Mouse (Mus musculus) midbrain, postnatal 0 days (tissue): Measurements from ENCODE around the gene Supt5. TPM values are rescaled to one million over a fixed set of nuclear protein-coding genes. Genes with fewer than 3 reads are reported as not detected.

Experiments used
- ATAC-seq: fragments of 200-750 bp; cut with Nextera tagmentation; 2 replicates; pipeline ENCODE4 v1.8.0; 2017; ENCODE audit warnings: moderate number of reproducible peaks, mild to moderate bottlenecking, moderate TSS enrichment, moderate library complexity; ENCODE audit not compliant: low FRiP score
- DNase-seq: peaks from one replicate; pipeline ENCODE4 v3.0.0-alpha.2; 2015; ENCODE audit warnings: low spot score
- H3K27ac ChIP-seq: fragments of 300-500 bp; sonication (generic); 2 replicates; pipeline ENCODE4 v1.5.1; 2014; ENCODE audit warnings: low read depth, mild to moderate bottlenecking, low read length, mixed read lengths
- H3K27me3 ChIP-seq: fragments of 300-500 bp; sonication (generic); 2 replicates; pipeline ENCODE4 v1.6.1; 2014; ENCODE audit warnings: low read length, control low read depth, mixed read lengths; ENCODE audit not compliant: insufficient read depth
- H3K36me3 ChIP-seq: fragments of 300-500 bp; sonication (generic); 2 replicates; pipeline ENCODE4 v1.6.1; 2014; ENCODE audit warnings: low read length, control low read depth, mixed read lengths; ENCODE audit not compliant: insufficient read depth
- H3K4me1 ChIP-seq: fragments of 300-500 bp; sonication (generic); 2 replicates; pipeline ENCODE4 v1.6.1; 2014; ENCODE audit warnings: mild to moderate bottlenecking, control low read depth, antibody characterized with exemption, low read length, mixed read lengths; ENCODE audit not compliant: insufficient read depth
- H3K4me2 ChIP-seq: fragments of 300-500 bp; sonication (generic); 2 replicates; pipeline ENCODE4 v1.6.1; 2014; ENCODE audit warnings: low read depth, mild to moderate bottlenecking, low read length, mixed read lengths; ENCODE audit not compliant: poor library complexity, severe bottlenecking
- H3K4me3 ChIP-seq: fragments of 300-500 bp; sonication (generic); 2 replicates; pipeline ENCODE4 v1.5.1; 2014; ENCODE audit warnings: low read depth, mild to moderate bottlenecking, low read length, moderate library complexity
- H3K9ac ChIP-seq: fragments of 300-500 bp; sonication (generic); replicated peaks from 2 replicates; pipeline ENCODE4 v1.6.1; 2014; ENCODE audit warnings: mild to moderate bottlenecking, low read length, moderate library complexity, mixed read lengths; ENCODE audit not compliant: poor library complexity, severe bottlenecking
- H3K9me3 ChIP-seq: fragments of 300-500 bp; sonication (generic); 2 replicates; pipeline ENCODE4 v1.6.1; 2016; ENCODE audit warnings: low read length, control low read depth
- CTCF ChIP-seq: IDR thresholded peaks from 2 replicates; pipeline ENCODE4 v1.5.1; 2016; ENCODE audit warnings: antibody characterized with exemption, mild to moderate bottlenecking
- WGBS: fragments of 180-500 bp; shearing (Covaris S2); extraction: QIAGEN DNeasy Blood & Tissue Kit; methylation state at CpG from one replicate; pipeline ENCODE4 v1.1.7; 2014; 5-methylcytosine and 5-hydroxymethylcytosine counted together
- polyA plus RNA-seq: library from polyadenylated mRNA; unstranded; fragments of >200 nt; fragmentation: Nextera tagmentation; extraction: Ambion mirVana; gene quantifications from 2 replicates; pipeline ENCODE4 v1.2.1, GENCODE M21; 2015
- total RNA-seq: library from RNA; depleted of rRNA; stranded (reverse); fragments of >200 nt; gene quantifications from 2 replicates; pipeline ENCODE4 v1.2.3, GENCODE M21; 2014

Supt5 gene
- total and polyA plus RNA-seq, 2 experiments from 2014 or later, result 84.8 to 104 TPM

DNA sequence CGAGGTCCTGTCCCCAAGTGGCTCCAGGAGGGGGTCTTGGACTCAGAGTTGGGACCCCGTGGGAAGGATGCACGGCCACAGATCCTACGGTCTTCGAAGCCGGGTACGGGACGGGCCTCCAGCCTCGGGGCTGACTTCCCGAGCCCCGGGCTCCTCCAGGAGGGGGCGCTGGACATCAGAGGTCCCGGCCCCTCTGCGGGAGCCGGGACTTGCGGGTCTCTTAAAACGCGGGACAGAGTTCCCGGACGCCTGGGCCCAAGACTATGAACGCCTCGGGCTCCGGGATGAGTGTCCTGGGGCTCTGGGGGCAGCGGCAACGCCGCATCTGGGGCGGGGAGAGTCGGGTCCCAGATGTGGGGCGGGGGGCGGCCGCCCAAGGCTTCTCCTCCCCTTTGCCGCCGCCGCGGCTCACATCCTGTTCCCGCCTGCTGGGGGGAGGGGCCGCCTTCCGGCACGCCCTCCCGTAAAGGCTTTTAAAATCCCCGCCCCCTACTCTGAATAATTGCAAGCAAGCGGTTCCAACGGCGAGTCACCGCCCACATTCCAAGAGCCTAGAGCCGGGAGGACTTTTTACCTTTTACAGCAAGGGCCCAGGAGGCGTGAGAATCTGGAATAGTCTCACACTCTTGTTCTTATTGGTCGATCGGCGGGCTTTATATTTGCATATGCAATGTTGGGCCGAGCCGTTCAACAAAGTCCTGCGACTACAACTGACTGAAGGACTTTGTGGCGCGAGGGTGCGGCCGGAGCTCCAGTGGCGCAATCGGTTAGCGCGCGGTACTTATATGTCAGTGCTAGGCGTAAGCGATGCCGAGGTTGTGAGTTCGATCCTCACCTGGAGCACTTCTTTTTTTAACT is 33.9 kb upstream of the Supt5 start, which contains the start of gene Plekhg2:
Gene Plekhg2 (minus strand): TSS at position 349 of the 858 bp plus-strand sequence.
- H3K4me2 ChIP-seq, result peak within 1 kb of the TSS; percentile 99
- peaks cover 18% of the 10 kb centered on the region; the same call in 1 of the 2 replicates for H3K4me1 ChIP-seq
- H3K27ac ChIP-seq, result peak within 1 kb of the TSS; percentile 51
- peak within 1 kb of the TSS; percentile 73 for H3K9ac ChIP-seq
- peak; percentile 59 for TF ChIP-seq CTCF
- peak within 1 kb of the TSS; percentile 77 for H3K4me3 ChIP-seq
- DNase-seq (peak; percentile 97), ATAC-seq (peak; percentile 86)
- H3K36me3 ChIP-seq, result no peaks in the 10 kb centered on the region
- under 1% methylated on average over 58 of the region's 66 CpGs for WGBS
- H3K9me3 ChIP-seq, result no peaks in the 10 kb centered on the region
- H3K27me3 ChIP-seq, result no peaks in the 10 kb centered on the region

DNA sequence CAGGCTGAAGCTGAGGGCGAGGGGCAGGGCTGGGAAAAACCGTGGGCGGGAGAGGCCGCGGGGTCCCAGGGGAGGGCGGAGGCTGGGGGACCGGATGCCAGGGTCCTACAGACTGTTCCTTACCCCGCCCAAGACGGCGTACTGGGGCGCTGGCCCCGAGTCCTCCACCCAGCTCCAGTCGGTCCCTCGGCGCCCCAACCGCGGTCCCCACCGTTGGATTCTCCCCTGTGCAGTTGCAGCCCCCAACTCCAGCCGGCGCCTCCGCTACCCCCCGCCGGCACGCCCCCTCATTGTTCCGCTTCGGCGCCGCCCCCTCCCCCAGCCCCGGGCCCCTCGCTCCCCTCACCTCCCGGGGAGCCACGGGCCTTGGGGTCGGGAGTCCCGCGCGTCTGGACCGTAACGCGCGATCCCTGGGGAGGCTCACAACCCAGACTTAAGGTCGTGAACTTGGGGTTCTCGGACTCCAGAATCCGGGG is 33.0 kb upstream of the Supt5 start:
- Histone ChIP-seq H3K9me3 (no peaks in the 10 kb centered on the region), H3K9ac (peak overlapping the region; percentile 73), H3K4me2 (peak overlapping the region; percentile 99), H3K27me3 (no peaks in the 10 kb centered on the region), H3K4me3 (peak overlapping the region; percentile 77), H3K27ac (peak overlapping the region; percentile 51), H3K36me3 (no peaks in the 10 kb centered on the region), H3K4me1 (peaks cover 18% of the 10 kb centered on the region; the same call in 1 of the 2 replicates)
- TF ChIP-seq CTCF, result no peak
- DNase-seq, result no peak
- under 1% methylated on average over 38 of the region's 43 CpGs for WGBS
- ATAC-seq, result no peak

DNA sequence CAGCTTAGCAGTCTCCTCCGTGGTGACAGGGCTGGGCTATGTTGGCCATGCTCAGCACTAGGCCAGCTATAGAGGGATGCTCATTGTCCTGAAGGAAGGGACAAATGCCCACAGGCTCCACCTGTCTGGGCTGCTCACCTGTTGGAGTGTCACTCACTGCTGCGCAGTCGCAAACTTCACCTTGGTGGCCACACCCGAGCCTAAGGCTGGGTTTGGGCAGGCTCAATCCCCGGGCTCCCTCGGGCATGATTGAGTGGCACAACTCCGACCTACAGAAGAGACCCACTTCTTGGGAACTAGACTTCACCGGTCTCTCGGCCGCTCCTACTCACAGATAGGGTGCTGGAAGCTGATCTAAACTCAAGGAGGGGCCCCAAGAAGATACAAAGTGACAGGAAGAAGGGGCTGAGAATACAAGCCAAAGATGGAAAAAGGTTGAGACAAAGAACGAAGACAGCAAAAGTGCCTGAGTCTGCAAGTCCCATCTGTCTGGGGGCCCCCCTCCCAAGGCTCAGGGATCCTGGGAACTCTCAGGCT is 32.5 kb upstream of the Supt5 start:
- H3K4me1 ChIP-seq, result peaks cover 13% of the 10 kb centered on the region; the same call in 1 of the 2 replicates
- TF ChIP-seq CTCF, result no peak
- no peaks in the 10 kb centered on the region for H3K27me3 ChIP-seq
- H3K27ac ChIP-seq, result peak overlapping the region; percentile 51; the same call in 1 of the 2 replicates
- H3K9ac ChIP-seq, result peak overlapping the region; percentile 73
- no peak for ATAC-seq
- peak overlapping the region; percentile 77 for H3K4me3 ChIP-seq
- H3K36me3 ChIP-seq, result no peaks in the 10 kb centered on the region
- 10% methylated on average over 11 of the region's 11 CpGs for WGBS
- H3K4me2 ChIP-seq, result peak overlapping the region; percentile 99
- no peak for DNase-seq
- no peaks in the 10 kb centered on the region for H3K9me3 ChIP-seq

- H3K4me3 ChIP-seq, result no peak overlapping the region
- DNase-seq, result no peak
- no peaks in the 10 kb centered on the region for H3K9me3 ChIP-seq
- H3K9ac ChIP-seq, result no peak overlapping the region
- no peak overlapping the region; the same call in 1 of the 2 replicates for H3K4me2 ChIP-seq
- H3K27me3 ChIP-seq, result no peaks in the 10 kb centered on the region
- 92% methylated on average over 14 of the region's 14 CpGs for WGBS
- H3K27ac ChIP-seq, result no peak overlapping the region
- H3K36me3 ChIP-seq, result no peaks in the 10 kb centered on the region
- H3K4me1 ChIP-seq, result peaks cover 10% of the 10 kb centered on the region; the same call in 1 of the 2 replicates
- no peak for ATAC-seq
- no peak for TF ChIP-seq CTCF
These were observed 31.5 kb upstream of the Supt5 start for GRCm38 (mm10) chr7:28370051-28370450.

- no peak for TF ChIP-seq CTCF
- Histone ChIP-seq H3K4me1 (peaks cover 10% of the 10 kb centered on the region; the same call in 1 of the 2 replicates), H3K27ac (no peak overlapping the region), H3K36me3 (0 out of 2 replicates have a peak, but pooled peaks cover 11% of the 10 kb centered on the region), H3K4me3 (no peak overlapping the region), H3K27me3 (no peaks in the 10 kb centered on the region), H3K9me3 (no peaks in the 10 kb centered on the region), H3K4me2 (no peak overlapping the region), H3K9ac (no peak overlapping the region)
- WGBS, result 90% methylated on average over 16 of the region's 16 CpGs
- no peak for ATAC-seq
- no peak for DNase-seq
These were observed 29.9 kb upstream of the Supt5 start for GRCm38 (mm10) chr7:28368276-28368920.
